Mouse (Mus musculus) heart, postnatal 4 days (tissue): Measurements from ENCODE around the gene Ugt1a5. TPM values are rescaled to one million over a fixed set of nuclear protein-coding genes. Genes with fewer than 3 reads are reported as not detected.
"Not testable (repeated sequence)": the region's sequence is repeated elsewhere in the genome, so short reads cannot be mapped to it uniquely, and the experiment has no call there.

ENCODE experiments used
- DNase-seq: peaks from one replicate; pipeline ENCODE4 v3.0.0; 2021
- total RNA-seq, 2 experiments: library from RNA; stranded (reverse); gene quantifications; 2 replicates each; pipeline ENCODE4 v1.2.3; 2021

The Ugt1a5 gene
- total RNA-seq = not detected

GRCm38 (mm10) chr1:88165711-88166110, at the start of gene Ugt1a5:
Gene Ugt1a5 (plus strand): TSS chr1:88166012.
- no peak for DNase-seq

DNA sequence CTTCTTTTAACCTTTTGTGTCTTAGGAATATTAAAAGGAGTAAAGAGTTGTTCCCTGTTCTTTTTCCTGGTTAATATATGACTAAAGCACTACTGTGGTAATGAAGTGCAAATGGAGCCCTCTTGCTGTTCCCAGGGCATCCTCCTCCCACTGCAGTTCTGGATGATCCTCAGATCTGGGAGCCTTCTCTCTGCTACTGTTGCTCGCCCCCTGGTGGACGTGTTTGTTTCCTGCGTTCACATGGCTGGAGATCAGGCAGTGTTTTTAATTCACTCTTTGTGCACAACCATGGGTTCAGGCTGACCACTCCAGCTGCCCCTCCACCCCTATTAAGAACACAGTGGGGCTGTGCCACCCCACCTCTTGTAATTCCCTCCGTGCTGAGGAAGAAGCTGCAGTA, 45.3 kb upstream of the Ugt1a5 start:
- DNase-seq = not testable (repeated sequence)

DNA sequence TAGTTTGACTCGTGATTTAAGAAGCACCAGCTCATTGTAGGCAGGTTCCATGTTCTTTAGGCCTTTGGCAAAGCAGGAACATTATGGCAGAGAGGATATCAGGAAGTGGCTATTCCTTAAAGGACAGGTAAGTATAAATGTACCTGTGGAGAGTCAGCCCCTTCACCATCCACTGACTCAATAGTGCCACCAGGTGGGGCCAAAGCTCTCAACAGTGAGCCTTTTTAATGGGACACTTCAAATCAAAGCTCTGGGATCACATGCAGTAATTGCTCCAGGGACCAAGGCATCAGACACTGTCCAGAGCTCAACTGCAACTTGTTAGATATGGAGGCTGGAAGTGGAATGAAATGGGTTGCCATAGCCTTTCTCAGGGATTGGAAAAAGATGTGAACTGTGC, 44.3 kb upstream of the Ugt1a5 start:
- not testable (repeated sequence) for DNase-seq

DNA sequence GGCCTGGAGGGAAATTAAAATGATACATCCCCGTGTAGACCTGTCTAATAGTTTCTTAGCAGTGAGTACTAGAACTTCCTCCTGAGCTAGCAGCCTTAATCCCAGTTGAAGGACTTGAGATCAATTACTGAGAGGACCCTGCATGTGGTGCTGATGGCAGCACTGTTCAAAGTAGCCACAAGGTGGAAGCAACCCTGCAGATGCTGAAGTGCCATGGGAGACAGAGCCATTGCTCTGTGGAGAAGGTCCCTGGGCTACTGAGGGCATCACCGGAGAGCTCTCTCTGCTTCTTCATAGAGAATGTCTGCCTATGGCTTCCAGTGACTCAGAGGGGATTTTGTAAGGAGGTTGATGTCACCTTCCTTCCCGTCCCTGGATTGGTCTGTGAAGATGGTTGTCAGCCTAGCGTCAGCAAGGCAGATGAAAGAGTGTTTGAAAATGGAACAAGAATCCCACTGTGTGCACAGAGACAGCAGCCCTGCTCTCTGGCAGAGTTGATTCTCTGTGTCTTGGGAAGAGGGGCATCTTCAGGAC, 39.9 kb upstream of the Ugt1a5 start:
- DNase-seq = not testable (repeated sequence)

GRCm38 (mm10) chr1:88129091-88129490, 36.7 kb upstream of the Ugt1a5 start:
- DNase-seq = not testable (repeated sequence)

DNA sequence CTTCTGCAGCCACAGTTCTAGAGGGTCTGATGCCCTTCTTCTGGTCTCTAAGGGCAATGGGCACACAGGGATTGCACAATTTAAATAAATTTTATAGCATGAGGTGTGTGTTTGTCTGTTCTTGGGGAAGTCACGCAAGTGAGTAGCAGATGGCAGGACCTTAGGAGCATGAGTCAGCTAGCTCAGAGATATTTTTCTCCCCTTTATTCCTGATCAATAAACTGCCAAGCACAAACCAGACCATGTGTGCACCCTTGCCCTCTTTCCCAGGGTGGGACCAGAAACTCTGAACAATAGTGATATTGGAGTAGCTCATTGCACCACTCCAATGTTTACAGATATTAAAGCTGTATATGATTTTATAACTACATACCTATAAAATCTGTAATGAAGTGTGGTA, 35.6 kb upstream of the Ugt1a5 start:
- DNase-seq = not testable (repeated sequence)

DNA sequence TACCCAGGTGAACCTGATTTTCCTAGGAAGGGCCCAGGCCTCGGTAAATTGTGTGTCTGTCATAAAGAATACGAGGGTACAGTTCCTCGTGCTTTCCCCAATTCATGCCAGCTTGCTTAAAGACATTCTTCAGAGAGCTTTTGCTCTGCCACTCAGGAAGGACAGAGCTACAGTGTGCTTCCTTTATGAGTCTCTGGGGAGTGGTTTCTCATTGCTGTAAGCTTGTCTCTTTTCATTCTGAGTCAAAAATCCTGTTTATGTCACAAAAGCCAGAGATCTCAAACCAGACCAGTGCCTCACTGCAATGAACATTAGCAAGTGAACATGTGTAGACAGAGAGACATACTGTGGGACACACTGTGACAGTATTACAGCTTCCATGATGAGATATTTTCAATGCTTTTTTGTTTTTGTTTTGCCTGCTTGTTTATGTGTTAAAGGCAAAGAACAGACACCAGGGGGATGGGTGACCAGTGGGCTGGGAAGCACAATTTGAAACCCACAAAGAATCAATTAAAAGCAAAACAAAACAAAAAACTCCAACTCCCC, 31.8 kb upstream of the Ugt1a5 start:
- DNase-seq = no peak

GRCm38 (mm10) chr1:88134457-88135011, 31.3 kb upstream of the Ugt1a5 start, which contains the start of gene Ugt1a6a:
Gene Ugt1a6a (plus strand): TSS chr1:88134809.
- DNase-seq = not testable (repeated sequence)

GRCm38 (mm10) chr1:88135229-88135904, 30.4 kb upstream of the Ugt1a5 start:
- not testable (repeated sequence) for DNase-seq

- DNase-seq = no peak
Measured at GRCm38 (mm10) chr1:88136646-88137045, 29.2 kb upstream of the Ugt1a5 start.

DNA sequence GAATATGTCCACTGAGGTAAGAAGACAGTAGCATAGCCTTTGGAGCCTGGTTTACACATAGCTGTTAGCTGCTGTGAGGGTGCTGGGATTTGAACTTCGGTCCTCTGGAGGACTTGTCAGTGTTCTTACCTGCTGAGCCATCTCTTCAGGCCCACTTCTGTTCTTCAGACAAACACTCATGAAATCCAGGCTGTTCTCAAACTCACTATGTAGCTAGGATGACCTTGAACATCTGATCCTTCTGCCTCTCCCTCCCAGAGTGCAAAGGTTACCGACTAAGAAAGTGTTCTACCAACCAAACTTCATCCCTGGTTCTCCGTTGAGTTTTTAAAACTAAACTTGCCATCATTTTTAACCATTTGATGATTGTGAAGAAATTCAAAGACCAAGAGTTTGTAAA, 28.5 kb upstream of the Ugt1a5 start:
- DNase-seq = no peak

DNA sequence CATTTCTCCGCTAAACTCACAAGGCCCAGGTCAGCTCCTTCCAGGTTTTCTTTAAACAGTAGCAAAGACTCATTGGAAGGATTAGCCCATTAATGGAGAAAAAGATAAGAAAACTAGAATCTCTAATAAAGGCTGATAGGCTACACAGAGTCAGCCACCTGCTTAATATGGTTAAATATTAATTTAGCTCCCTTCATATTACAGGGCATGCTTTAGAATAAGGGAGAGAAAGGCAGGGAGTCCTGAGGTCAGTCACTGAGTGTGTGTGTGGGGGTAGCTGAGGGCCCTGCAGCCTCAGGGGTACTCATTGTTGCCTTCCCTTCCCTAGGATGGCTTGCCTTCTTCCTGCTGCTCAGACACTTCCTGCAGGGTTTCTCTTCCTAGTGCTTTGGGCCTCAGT, 27.7 kb upstream of the Ugt1a5 start:
- DNase-seq = no peak

DNA sequence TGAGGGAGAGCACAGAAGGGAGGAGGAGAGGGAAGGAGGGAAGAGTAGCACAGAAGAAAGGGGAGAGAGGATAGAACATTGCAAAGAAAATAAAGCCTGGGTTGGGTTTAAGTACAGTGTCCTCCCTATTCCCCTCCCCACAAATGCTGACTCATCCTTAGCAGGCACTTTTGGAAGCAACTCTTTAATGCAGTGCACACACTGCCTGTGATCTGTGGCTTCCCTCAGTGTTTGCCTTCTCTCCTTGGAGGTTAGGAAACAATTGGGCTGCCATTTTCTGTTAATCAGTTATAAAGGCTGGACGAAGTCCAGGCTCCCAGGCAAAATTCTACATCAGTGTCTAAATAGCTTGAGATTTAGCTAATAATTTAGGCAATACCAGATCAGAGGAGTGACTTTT, 25.3 kb upstream of the Ugt1a5 start:
- DNase-seq = not testable (repeated sequence)

GRCm38 (mm10) chr1:88143966-88144675, 21.7 kb upstream of the Ugt1a5 start:
- peak; percentile 61 for DNase-seq

GRCm38 (mm10) chr1:88145278-88145677, 20.5 kb upstream of the Ugt1a5 start:
- not testable (repeated sequence) for DNase-seq

DNA sequence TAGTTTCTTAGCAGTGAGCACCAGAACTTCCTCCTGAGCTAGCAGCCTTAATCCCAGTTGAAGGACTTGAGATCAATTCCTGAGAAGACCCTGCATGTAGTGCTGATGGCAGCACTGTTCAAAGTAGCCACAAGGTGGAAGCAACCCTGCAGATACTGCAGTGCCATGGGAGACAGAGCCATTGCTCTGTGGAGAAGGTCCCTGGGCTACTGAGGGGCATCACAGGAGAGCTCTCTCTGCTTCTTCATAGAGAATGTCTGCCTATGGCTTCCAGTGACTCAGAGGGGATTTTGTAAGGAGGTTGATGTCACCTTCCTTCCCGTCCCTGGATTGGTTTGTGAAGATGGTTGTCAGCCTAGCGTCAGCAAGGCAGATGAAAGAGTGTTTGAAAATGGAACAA, 15.7 kb upstream of the Ugt1a5 start:
- not testable (repeated sequence) for DNase-seq

GRCm38 (mm10) chr1:88158430-88158829, 7.4 kb upstream of the Ugt1a5 start:
- DNase-seq = no peak

DNA sequence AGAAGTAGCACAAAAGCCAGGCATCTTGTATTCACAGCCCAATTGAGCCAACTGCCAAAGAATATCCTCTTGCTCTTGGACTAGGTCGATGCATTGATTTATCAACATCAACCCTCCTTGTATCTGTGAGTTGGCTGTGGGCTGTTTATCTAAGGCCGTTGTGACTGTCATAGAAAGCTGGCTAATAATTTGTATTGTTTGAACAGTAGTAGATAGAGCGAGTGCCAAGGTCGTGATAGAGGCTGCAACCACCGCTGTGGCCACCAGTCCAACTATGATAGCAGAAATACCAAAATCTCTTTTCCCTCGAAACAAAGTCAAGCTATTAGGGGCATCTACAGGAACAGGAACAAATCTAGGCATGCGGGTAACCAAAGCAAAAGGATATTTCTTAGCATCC, 6.4 kb downstream of the Ugt1a5 start:
- not testable (repeated sequence) for DNase-seq

GRCm38 (mm10) chr1:88179657-88180056, 13.8 kb downstream of the Ugt1a5 start:
- DNase-seq = no peak

DNA sequence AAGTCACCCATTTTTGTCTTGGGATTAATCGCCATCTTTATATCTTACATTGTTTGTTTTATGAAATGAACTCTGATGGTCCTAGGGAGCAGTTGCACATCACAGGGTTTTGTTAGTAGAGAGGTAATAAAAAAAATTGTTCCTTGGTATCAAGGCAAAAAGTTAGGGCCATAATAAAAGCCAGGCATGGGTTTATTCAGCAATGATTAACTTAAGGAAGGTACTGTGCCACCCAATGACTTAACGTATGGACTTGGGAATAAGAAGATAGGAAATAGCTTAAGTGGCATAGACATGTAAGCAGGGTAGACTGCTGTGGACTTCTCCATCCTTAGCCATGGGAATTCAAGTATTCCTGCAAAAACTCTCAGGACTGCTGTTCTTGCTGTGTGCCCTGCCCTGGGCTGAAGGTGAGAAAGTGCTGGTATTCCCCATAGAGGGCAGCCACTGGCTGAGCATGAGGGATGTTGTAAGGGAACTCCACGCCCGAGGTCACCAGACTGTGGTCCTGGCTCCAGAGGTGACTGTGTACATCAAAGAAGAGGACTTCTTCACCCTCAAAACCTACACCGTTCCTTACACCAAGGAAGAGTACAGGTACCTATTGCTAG, 20.6 kb downstream of the Ugt1a5 start:
- DNase-seq = no peak

- no peak for DNase-seq
Measured at GRCm38 (mm10) chr1:88192136-88192535, 26.3 kb downstream of the Ugt1a5 start.

DNA sequence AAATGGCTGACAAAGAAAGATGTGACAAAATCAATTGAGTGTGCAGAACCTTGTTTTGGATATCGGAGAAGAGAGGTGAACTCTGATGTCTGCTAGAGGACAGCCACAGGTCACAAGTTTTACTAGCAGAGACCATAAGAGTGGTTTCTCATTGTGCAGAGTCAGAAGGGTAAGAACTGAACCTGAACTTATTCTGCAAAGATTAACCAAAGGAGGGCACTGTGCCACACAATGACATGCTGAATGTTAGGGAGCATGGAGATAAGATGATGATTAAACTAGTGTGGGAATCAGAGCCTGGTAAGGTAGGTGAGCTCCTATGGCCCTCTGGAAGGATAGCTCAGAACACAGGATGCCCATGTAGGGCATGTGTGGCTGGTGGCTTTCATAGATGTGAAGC, 29.9 kb downstream of the Ugt1a5 start:
- DNase-seq = no peak

- no peak for DNase-seq
Measured at GRCm38 (mm10) chr1:88197443-88197842, 31.6 kb downstream of the Ugt1a5 start.
